Mouse (Mus musculus) spleen, adult 2 months (tissue): Measurements from ENCODE around the gene Brca1.

Experiments
- CTCF ChIP-seq: fragments of 200-500 bp; IDR thresholded peaks from 2 replicates; pipeline ENCODE4 v1.5.1; 2011; ENCODE audit warnings: mild to moderate bottlenecking, inconsistent platforms; ENCODE audit not compliant: insufficient read depth, insufficient read length, insufficient replicate concordance; ENCODE audit errors: extremely low read depth
- POLR2A ChIP-seq: fragments of 200-500 bp; IDR thresholded peaks from 2 replicates; pipeline ENCODE4 v1.6.1; 2011; ENCODE audit warnings: low read depth, low read length, inconsistent platforms

GRCm38 (mm10) chr11:101585805-101586204 is 34.0 kb upstream of the Brca1 start:
- no peak for TF ChIP-seq CTCF
- TF ChIP-seq POLR2A = no peak
